Mouse (Mus musculus) neural tube, embryonic 13.5 days (tissue): Measurements from ENCODE around the gene Oit3. TPM values are rescaled to one million over a fixed set of nuclear protein-coding genes. Genes with fewer than 3 reads are reported as not detected.

Experiments
- ATAC-seq: fragments of 200-750 bp; cut with Nextera tagmentation; 2 replicates; pipeline ENCODE4 v1.8.0; 2017; ENCODE audit warnings: low read depth, mild to moderate bottlenecking, moderate TSS enrichment, moderate library complexity
- H3K27ac ChIP-seq: fragments of 300-500 bp; sonication (generic); replicated peaks from 2 replicates; pipeline ENCODE4 v1.5.1; 2015; ENCODE audit warnings: moderate library complexity, mild to moderate bottlenecking, inconsistent platforms
- H3K27me3 ChIP-seq: fragments of 300-500 bp; sonication (generic); 2 replicates; pipeline ENCODE4 v1.6.1; 2015; ENCODE audit warnings: mild to moderate bottlenecking, inconsistent platforms
- H3K36me3 ChIP-seq: fragments of 300-500 bp; sonication (generic); 2 replicates; pipeline ENCODE4 v1.6.1; 2015; ENCODE audit warnings: mild to moderate bottlenecking, inconsistent platforms
- H3K4me1 ChIP-seq: fragments of 300-500 bp; sonication (generic); replicated peaks from 2 replicates; pipeline ENCODE4 v1.6.1; 2015; ENCODE audit warnings: inconsistent platforms
- H3K4me2 ChIP-seq: fragments of 300-500 bp; sonication (generic); 2 replicates; pipeline ENCODE4 v1.6.1; 2015; ENCODE audit warnings: inconsistent platforms, mild to moderate bottlenecking, moderate library complexity
- H3K4me3 ChIP-seq: fragments of 300-500 bp; sonication (generic); 2 replicates; pipeline ENCODE4 v1.5.1; 2015; ENCODE audit warnings: mild to moderate bottlenecking, inconsistent platforms
- H3K9ac ChIP-seq: fragments of 300-500 bp; sonication (generic); 2 replicates; pipeline ENCODE4 v1.6.1; 2015; ENCODE audit warnings: moderate library complexity, mild to moderate bottlenecking, inconsistent platforms
- H3K9me3 ChIP-seq: fragments of 300-500 bp; sonication (generic); 2 replicates; pipeline ENCODE4 v1.6.1; 2016; ENCODE audit warnings: inconsistent platforms
- WGBS: fragments of 180-500 bp; shearing (Covaris S2); methylation state at CpG from one replicate; pipeline ENCODE4 v1.1.7; 2015; 5-methylcytosine and 5-hydroxymethylcytosine counted together
- polyA plus RNA-seq: library from polyadenylated mRNA; unstranded; fragments of >200 nt; fragmentation: Nextera tagmentation; extraction: Ambion mirVana; gene quantifications from 2 replicates; pipeline ENCODE4 v1.2.1, GENCODE M21; 2015

The Oit3 gene
- polyA plus RNA-seq, 1 experiment from 2014 or later, result 0.20 TPM

GRCm38 (mm10) chr10:59451839-59452238 is 10.3 kb upstream of the Oit3 start:
- H3K9ac ChIP-seq, result no peak overlapping the region
- no peaks in the 10 kb centered on the region; the same call in 1 of the 2 replicates for H3K4me1 ChIP-seq
- no peak overlapping the region for H3K4me3 ChIP-seq
- no peaks in the 10 kb centered on the region for H3K27me3 ChIP-seq
- H3K36me3 ChIP-seq, result peaks cover 10% of the 10 kb centered on the region
- H3K4me2 ChIP-seq, result no peak overlapping the region
- 36% methylated on average over 5 of the region's 5 CpGs for WGBS
- H3K9me3 ChIP-seq, result no peaks in the 10 kb centered on the region
- no peak overlapping the region for H3K27ac ChIP-seq
- ATAC-seq, result peak; percentile 74; the same call in 1 of the 2 replicates

- Histone ChIP-seq H3K9ac (no peak overlapping the region), H3K9me3 (no peaks in the 10 kb centered on the region), H3K36me3 (peaks cover 6% of the 10 kb centered on the region), H3K4me2 (no peak overlapping the region), H3K27ac (no peak overlapping the region), H3K27me3 (no peaks in the 10 kb centered on the region), H3K4me3 (no peak overlapping the region), H3K4me1 (peaks cover 9% of the 10 kb centered on the region)
- WGBS, result 90% methylated on average over 9 of the region's 9 CpGs
- no peak for ATAC-seq
Observed at GRCm38 (mm10) chr10:59447546-59447945, 6.0 kb upstream of the Oit3 start.

- H3K9me3 ChIP-seq, result no peaks in the 10 kb centered on the region
- peaks cover 6% of the 10 kb centered on the region for H3K36me3 ChIP-seq
- no peak overlapping the region for H3K4me2 ChIP-seq
- no peaks in the 10 kb centered on the region for H3K27me3 ChIP-seq
- 96% methylated on average over 10 of the region's 10 CpGs for WGBS
- no peak overlapping the region for H3K9ac ChIP-seq
- H3K4me1 ChIP-seq, result peaks cover 9% of the 10 kb centered on the region
- no peak for ATAC-seq
- no peak overlapping the region for H3K4me3 ChIP-seq
- H3K27ac ChIP-seq, result no peak overlapping the region
Observed at GRCm38 (mm10) chr10:59446911-59447437, 5.4 kb upstream of the Oit3 start.

- no peak overlapping the region for H3K4me2 ChIP-seq
- H3K27ac ChIP-seq, result no peak overlapping the region
- no peak overlapping the region for H3K9ac ChIP-seq
- 36% methylated on average over 8 of the region's 8 CpGs for WGBS
- H3K36me3 ChIP-seq, result no peaks in the 10 kb centered on the region
- no peak overlapping the region for H3K4me3 ChIP-seq
- H3K9me3 ChIP-seq, result no peaks in the 10 kb centered on the region
- peaks cover 9% of the 10 kb centered on the region for H3K4me1 ChIP-seq
- ATAC-seq, result no peak
- no peaks in the 10 kb centered on the region for H3K27me3 ChIP-seq
Observed at GRCm38 (mm10) chr10:59444635-59445034, 3.1 kb upstream of the Oit3 start.

- Histone ChIP-seq H3K9ac (no peak overlapping the region), H3K9me3 (no peaks in the 10 kb centered on the region), H3K4me3 (no peak overlapping the region), H3K4me2 (no peak overlapping the region), H3K27me3 (no peaks in the 10 kb centered on the region), H3K27ac (no peak overlapping the region), H3K4me1 (peaks cover 9% of the 10 kb centered on the region), H3K36me3 (no peaks in the 10 kb centered on the region)
- ATAC-seq, result no peak
- WGBS, result 66% methylated on average over 3 of the region's 3 CpGs
Observed at GRCm38 (mm10) chr10:59444106-59444505, 2.5 kb upstream of the Oit3 start.

- 20% methylated on average over 7 of the region's 7 CpGs for WGBS
- Histone ChIP-seq H3K27ac (no peak overlapping the region), H3K4me1 (peaks cover 9% of the 10 kb centered on the region), H3K9ac (no peak overlapping the region), H3K27me3 (no peaks in the 10 kb centered on the region), H3K4me2 (no peak overlapping the region), H3K4me3 (no peak overlapping the region), H3K9me3 (no peaks in the 10 kb centered on the region), H3K36me3 (no peaks in the 10 kb centered on the region)
- ATAC-seq, result no peak
Observed at GRCm38 (mm10) chr10:59443212-59443611, 1.6 kb upstream of the Oit3 start.

- no peaks in the 10 kb centered on the region for H3K36me3 ChIP-seq
- H3K9ac ChIP-seq, result no peak overlapping the region
- ATAC-seq, result no peak
- WGBS, result 69% methylated on average over 6 of the region's 6 CpGs
- no peak overlapping the region for H3K27ac ChIP-seq
- peaks cover 9% of the 10 kb centered on the region for H3K4me1 ChIP-seq
- no peak overlapping the region for H3K4me3 ChIP-seq
- no peaks in the 10 kb centered on the region for H3K9me3 ChIP-seq
- no peak overlapping the region for H3K4me2 ChIP-seq
- no peaks in the 10 kb centered on the region for H3K27me3 ChIP-seq
Observed at GRCm38 (mm10) chr10:59440177-59440576, 1.4 kb downstream of the Oit3 start.

- no peak overlapping the region for H3K27ac ChIP-seq
- ATAC-seq, result no peak
- no peaks in the 10 kb centered on the region for H3K9me3 ChIP-seq
- H3K9ac ChIP-seq, result no peak overlapping the region
- no peaks in the 10 kb centered on the region for H3K36me3 ChIP-seq
- no peaks in the 10 kb centered on the region for H3K27me3 ChIP-seq
- no peak overlapping the region for H3K4me2 ChIP-seq
- H3K4me1 ChIP-seq, result peaks cover 5% of the 10 kb centered on the region
- no peak overlapping the region for H3K4me3 ChIP-seq
- WGBS, result 68% methylated on average over 5 of the region's 5 CpGs
Observed at GRCm38 (mm10) chr10:59439508-59439931, 2.1 kb downstream of the Oit3 start.

- H3K4me1 ChIP-seq, result peaks cover 5% of the 10 kb centered on the region; the same call in 1 of the 2 replicates
- no peak overlapping the region for H3K4me2 ChIP-seq
- no peaks in the 10 kb centered on the region for H3K36me3 ChIP-seq
- no peaks in the 10 kb centered on the region for H3K9me3 ChIP-seq
- H3K27me3 ChIP-seq, result no peaks in the 10 kb centered on the region
- no peak overlapping the region for H3K27ac ChIP-seq
- H3K4me3 ChIP-seq, result no peak overlapping the region
- no peak overlapping the region for H3K9ac ChIP-seq
- no peak for ATAC-seq
- WGBS, result 94% methylated on average over 12 of the region's 12 CpGs
Observed at GRCm38 (mm10) chr10:59438651-59439050, 2.9 kb downstream of the Oit3 start.

GRCm38 (mm10) chr10:59435746-59436145 is 5.8 kb downstream of the Oit3 start:
- H3K9ac ChIP-seq, result no peak overlapping the region
- no peak overlapping the region for H3K27ac ChIP-seq
- H3K36me3 ChIP-seq, result no peaks in the 10 kb centered on the region
- no peak overlapping the region for H3K4me2 ChIP-seq
- H3K4me3 ChIP-seq, result no peak overlapping the region
- no peak for ATAC-seq
- no peaks in the 10 kb centered on the region for H3K27me3 ChIP-seq
- WGBS, result 95% methylated on average over 18 of the region's 18 CpGs
- no peaks in the 10 kb centered on the region for H3K4me1 ChIP-seq
- H3K9me3 ChIP-seq, result no peaks in the 10 kb centered on the region

GRCm38 (mm10) chr10:59430701-59431218 is 10.8 kb downstream of the Oit3 start:
- no peaks in the 10 kb centered on the region for H3K9me3 ChIP-seq
- no peak overlapping the region for H3K9ac ChIP-seq
- peaks cover 6% of the 10 kb centered on the region for H3K4me1 ChIP-seq
- H3K27me3 ChIP-seq, result no peaks in the 10 kb centered on the region
- 78% methylated on average over 6 of the region's 6 CpGs for WGBS
- H3K4me2 ChIP-seq, result no peak overlapping the region
- ATAC-seq, result no peak
- no peak overlapping the region for H3K4me3 ChIP-seq
- no peak overlapping the region for H3K27ac ChIP-seq
- no peaks in the 10 kb centered on the region for H3K36me3 ChIP-seq

- Histone ChIP-seq H3K4me2 (0 out of 2 replicates have a peak overlapping the region, but pooled peaks have one; percentile 4), H3K36me3 (no peaks in the 10 kb centered on the region), H3K9me3 (no peaks in the 10 kb centered on the region), H3K4me1 (peaks cover 6% of the 10 kb centered on the region), H3K4me3 (no peak overlapping the region), H3K27me3 (no peaks in the 10 kb centered on the region), H3K27ac (no peak overlapping the region), H3K9ac (no peak overlapping the region)
- no peak for ATAC-seq
- 68% methylated on average over 16 of the region's 16 CpGs for WGBS
Observed at GRCm38 (mm10) chr10:59429448-59430135, 12.0 kb downstream of the Oit3 start.
